In genomic region chr12:102251985-102252384, GRCm38 (mm10) we compare ENCODE assay signal across 22 mouse cellular contexts. TPM values are rescaled to one million over a fixed set of nuclear protein-coding genes. Genes with fewer than 3 reads are reported as not detected.
A peak's percentile ranks its signal among the peaks of the same experiment; 100 is the strongest.
DNase-seq lines count a peak whose midpoint lies in the region; ATAC-seq and TF ChIP-seq lines count a peak whose summit lies in the region.
"Had no signal": no experiment of that assay in that cellular context is flagged by ENCODE, and none has a peak within 500 bp of the region (broad histone marks: within the 10 kb centered on the region; RNA-seq: fewer than 3 reads in every experiment).

No protein-coding gene starts in this region.

- peak; percentile 36 for TF ChIP-seq CTCF in heart, postnatal 0 days (IDR thresholded peaks at IDR 0.05; ENCODE audit: low read depth)

- no peak; the same call in 1 of the 2 replicates for ATAC-seq in heart, postnatal 0 days (ENCODE audit: insufficient read depth, low read depth)
- ATAC-seq: forebrain, embryonic 15.5 days; intestine, embryonic 15.5 days; midbrain, embryonic 13.5 days had no signal

- H3K27me3 ChIP-seq in heart, postnatal 0 days (ENCODE audit: control insufficient read depth, insufficient read depth, low read length): no peaks in the 10 kb centered on the region
- H3K27me3 ChIP-seq in heart, embryonic 10.5 days (ENCODE audit: insufficient read depth, poor library complexity, severe bottlenecking): no peaks in the 10 kb centered on the region
- H3K27me3 ChIP-seq: CH12.LX; forebrain, embryonic 15.5 days; intestine, embryonic 15.5 days; limb, embryonic 13.5 days; midbrain, embryonic 13.5 days had no signal

- H3K9me3 ChIP-seq in heart, postnatal 0 days (replicated peaks; ENCODE audit: control insufficient read depth, low read length): no peaks in the 10 kb centered on the region
- H3K9me3 ChIP-seq in heart, embryonic 10.5 days: no peaks in the 10 kb centered on the region
- H3K9me3 ChIP-seq: forebrain, embryonic 15.5 days; intestine, embryonic 15.5 days; limb, embryonic 13.5 days; midbrain, embryonic 13.5 days had no signal

- no peak for TF ChIP-seq EP300 in heart, postnatal 0 days (IDR thresholded peaks at IDR 0.05; ENCODE audit: low read depth)

- H3K4me3 ChIP-seq in heart, postnatal 0 days (ENCODE audit: low read depth, low read length): no peak overlapping the region
- H3K4me3 ChIP-seq in heart, embryonic 10.5 days: no peak overlapping the region
- H3K4me3 ChIP-seq: forebrain, embryonic 15.5 days; intestine, embryonic 15.5 days; left cerebral cortex, adult 2 months; limb, embryonic 13.5 days; midbrain, embryonic 13.5 days; myocyte had no signal

- H3K9ac ChIP-seq in heart, postnatal 0 days (replicated peaks; ENCODE audit: low read depth, low read length): no peak overlapping the region
- H3K9ac ChIP-seq: forebrain, embryonic 15.5 days; intestine, embryonic 15.5 days; limb, embryonic 13.5 days; midbrain, embryonic 13.5 days had no signal

- no peak for DNase-seq in heart, postnatal 0 days (ENCODE audit: low spot score)
- no peak for DNase-seq in heart, embryonic 10.5 days (ENCODE audit: low spot score)
- peak; percentile 4 to 18 for DNase-seq in kidney, postnatal 36 days
- no peak for DNase-seq in kidney, postnatal 25 days
- peak; percentile 29 for DNase-seq in lung, postnatal 14 days
- no peak for DNase-seq in lung, postnatal 4 days
- DNase-seq in B cell, adult 2 months: no peak
- DNase-seq: adrenal gland, postnatal 36 days; cerebellum, adult 9-11 months; embryo, embryonic 11 days; gastrocnemius, postnatal 36 days; retina, postnatal 1 day; spleen, adult 18-20 months; thymus, postnatal 14 days had no signal

- no peak overlapping the region for H3K27ac ChIP-seq in heart, postnatal 0 days (ENCODE audit: low read depth)
- no peak overlapping the region for H3K27ac ChIP-seq in heart, embryonic 10.5 days
- H3K27ac ChIP-seq: forebrain, embryonic 15.5 days; intestine, embryonic 15.5 days; limb, embryonic 13.5 days; macrophage; midbrain, embryonic 13.5 days had no signal

- no peaks in the 10 kb centered on the region for H3K36me3 ChIP-seq in heart, postnatal 0 days (replicated peaks; ENCODE audit: control insufficient read depth, insufficient read depth, low read length)
- H3K36me3 ChIP-seq in heart, embryonic 10.5 days: no peaks in the 10 kb centered on the region
- H3K36me3 ChIP-seq: forebrain, embryonic 15.5 days; intestine, embryonic 15.5 days; limb, embryonic 13.5 days; midbrain, embryonic 13.5 days had no signal

- WGBS in heart, postnatal 0 days: 46% methylated on average over 3 of the region's 3 CpGs
- WGBS in heart, embryonic 10.5 days: 50% methylated on average over 3 of the region's 3 CpGs

- H3K4me2 ChIP-seq in heart, postnatal 0 days (ENCODE audit: low read depth, low read length): no peak overlapping the region
- H3K4me2 ChIP-seq: forebrain, embryonic 15.5 days; intestine, embryonic 15.5 days; limb, embryonic 13.5 days; midbrain, embryonic 13.5 days had no signal

- H3K4me1 ChIP-seq in heart, postnatal 0 days (ENCODE audit: control insufficient read depth, insufficient read depth): no peaks in the 10 kb centered on the region
- H3K4me1 ChIP-seq in heart, embryonic 10.5 days: no peaks in the 10 kb centered on the region
- H3K4me1 ChIP-seq: intestine, embryonic 15.5 days; limb, embryonic 13.5 days; midbrain, embryonic 13.5 days had no signal

RNA-seq across cellular contexts. Expression of gene Rin3, which starts 30.9 kb away (rescaled TPM):
- 11.6 and 13.4 TPM in 2 replicates for total RNA-seq in heart, postnatal 0 days (2014; rRNA removed; ENCODE audit: low replicate concordance)
- polyA plus RNA-seq in heart, postnatal 0 days (2015; fragmentation: Nextera tagmentation; extraction: Ambion mirVana): 4.6 TPM in 2 replicates
- polyA plus RNA-seq in heart, embryonic 10.5 days (2016; fragmentation: Nextera tagmentation; extraction: Ambion mirVana): 8.9 and 9.0 TPM in 2 replicates

Comparison
In these comparisons a context has a peak if more than half of its experiments do, and no peak if none do; other contexts are left out.
1. DNase-seq: peak in kidney, postnatal 36 days (2 of 2) and lung, postnatal 14 days (single experiment); none in heart, postnatal 0 days (single experiment), heart, embryonic 10.5 days (single experiment), kidney, postnatal 25 days (0 of 2), lung, postnatal 4 days (0 of 2) and B cell, adult 2 months (0 of 2).